Mouse (Mus musculus) olfactory bulb, adult 2 months (tissue): ENCODE measurements at regions not wholly inside any gene's neighbourhood (a gene's known extent, or its start where the extent isn't known, plus 50 kb on each side); places are given as distances from the start of the nearest gene placed in this dataset.

Experiments
- CTCF ChIP-seq: fragments of 200-500 bp; IDR thresholded peaks from 2 replicates; pipeline ENCODE4 v1.5.1; 2012; ENCODE audit warnings: low read depth, mild to moderate bottlenecking, low read length, moderate library complexity; ENCODE audit not compliant: insufficient read depth
- POLR2A ChIP-seq: fragments of 200-500 bp; IDR thresholded peaks from 2 replicates; pipeline ENCODE4 v1.6.1; 2012; ENCODE audit warnings: mild to moderate bottlenecking, low read depth, low read length, moderate library complexity; ENCODE audit not compliant: insufficient read depth

- TF ChIP-seq CTCF (no peak), POLR2A (no peak)
These were observed 168.7 kb upstream of the Phyhipl start for GRCm38 (mm10) chr10:70824461-70824860.
